Mouse (Mus musculus): ENCODE measurements around the gene Tlr5. TPM values are rescaled to one million over a fixed set of nuclear protein-coding genes. Genes with fewer than 3 reads are reported as not detected.
A peak's percentile ranks its signal among the peaks of the same experiment; 100 is the strongest.

Tlr5 gene
- 1 to 10 TPM in 1 of 2 experiments, under 1 TPM in 1; 0.92 to 1.5 TPM for total RNA-seq (2021)
- long read RNA-seq, experiment 1, result 0 reads
- long read RNA-seq, experiment 2, result 0 reads

GRCm38 (mm10) chr1:182954287-182955046 is at the start of gene Tlr5:
Gene Tlr5, plus strand, starts transcription at chr1:182954788.
- DNase-seq, result peak; percentile 66 to 77

GRCm38 (mm10) chr1:182905669-182906068 is 48.9 kb upstream of the Tlr5 start:
- DNase-seq, result no peak

- DNase-seq, result peak; percentile 96 to 97
Measured at GRCm38 (mm10) chr1:182908050-182909036, 46.2 kb upstream of the Tlr5 start.

- no peak for DNase-seq
Measured at GRCm38 (mm10) chr1:182909066-182909465, 45.5 kb upstream of the Tlr5 start.

- DNase-seq, result no peak
Measured at GRCm38 (mm10) chr1:182909596-182909995, 45.0 kb upstream of the Tlr5 start.

GRCm38 (mm10) chr1:182912591-182912990 is 42.0 kb upstream of the Tlr5 start:
- DNase-seq, result no peak

- no peak for DNase-seq
Measured at GRCm38 (mm10) chr1:182914121-182914908, 40.3 kb upstream of the Tlr5 start.

- DNase-seq, result no peak
Measured at GRCm38 (mm10) chr1:182916166-182916565, 38.4 kb upstream of the Tlr5 start.

GRCm38 (mm10) chr1:182918718-182919346 is 35.8 kb upstream of the Tlr5 start:
- DNase-seq, result no peak

- DNase-seq, result no peak
Measured at GRCm38 (mm10) chr1:182922824-182923223, 31.8 kb upstream of the Tlr5 start.

- no peak for DNase-seq
Measured at GRCm38 (mm10) chr1:182926465-182926864, 28.1 kb upstream of the Tlr5 start.

GRCm38 (mm10) chr1:182927878-182928851 is 26.4 kb upstream of the Tlr5 start:
- no peak for DNase-seq

GRCm38 (mm10) chr1:182935469-182935868 is 19.1 kb upstream of the Tlr5 start:
- no peak for DNase-seq

- DNase-seq, result no peak
Measured at GRCm38 (mm10) chr1:182937486-182938120, 17.0 kb upstream of the Tlr5 start.

- no peak for DNase-seq
Measured at GRCm38 (mm10) chr1:182941921-182942320, 12.7 kb upstream of the Tlr5 start.

GRCm38 (mm10) chr1:182943911-182944310 is 10.7 kb upstream of the Tlr5 start:
- no peak for DNase-seq

GRCm38 (mm10) chr1:182944638-182945037 is 9.9 kb upstream of the Tlr5 start:
- DNase-seq, result no peak

- DNase-seq, result no peak
Measured at GRCm38 (mm10) chr1:182945561-182945960, 9.0 kb upstream of the Tlr5 start.

- DNase-seq, result peak; percentile 79 to 81
Measured at GRCm38 (mm10) chr1:182951298-182951697, 3.3 kb upstream of the Tlr5 start.

- no peak for DNase-seq
Measured at GRCm38 (mm10) chr1:182953165-182953564, 1.4 kb upstream of the Tlr5 start.
